Mouse (Mus musculus) gastrocnemius, adult 8-10 months (tissue): Measurements from ENCODE around the gene Ftl1. TPM values are rescaled to one million over a fixed set of nuclear protein-coding genes. Genes with fewer than 3 reads are reported as not detected.

Experiments used
- DNase-seq, 2 experiments: peaks; one replicate each; pipeline ENCODE4 v3.0.0; 2022; ENCODE audit warnings: low spot score in 2 of 2
- total RNA-seq, 4 experiments: library from RNA; stranded (reverse); gene quantifications; 2 replicates each; pipeline ENCODE4 v1.2.4; 2022

Ftl1 gene
- total RNA-seq, 4 experiments from 2014 or later, result 83.2 to 132 (median 121) TPM

- DNase-seq, result no peak
These were observed 4.7 kb downstream of the Ftl1 start for GRCm38 (mm10) chr7:45454971-45455370.

GRCm38 (mm10) chr7:45451344-45451982 lies 8.2 kb downstream of the Ftl1 start:
- peak; percentile 73 to 74 for DNase-seq

GRCm38 (mm10) chr7:45449974-45450373 lies 9.7 kb downstream of the Ftl1 start:
- DNase-seq, result no peak

- DNase-seq, result peak in 1 of 2 experiments; percentile 22
These were observed 12.2 kb downstream of the Ftl1 start for GRCm38 (mm10) chr7:45447325-45447990.

- no peak for DNase-seq
These were observed 13.1 kb downstream of the Ftl1 start for GRCm38 (mm10) chr7:45446589-45446988.

GRCm38 (mm10) chr7:45443526-45444420 lies 15.9 kb downstream of the Ftl1 start:
- DNase-seq, result peak in 1 of 2 experiments; percentile 37

GRCm38 (mm10) chr7:45437521-45438276 lies 22.0 kb downstream of the Ftl1 start, which contains the start of gene Ruvbl2:
Gene Ruvbl2, minus strand, starts transcription at chr7:45438096.
- DNase-seq, result peak; percentile 66 to 81

- DNase-seq, result no peak
These were observed 22.6 kb downstream of the Ftl1 start for GRCm38 (mm10) chr7:45437046-45437445.

GRCm38 (mm10) chr7:45436444-45436843 lies 23.2 kb downstream of the Ftl1 start:
- no peak for DNase-seq

- DNase-seq, result peak in 1 of 2 experiments; percentile 55
These were observed 24.6 kb downstream of the Ftl1 start for GRCm38 (mm10) chr7:45435038-45435437.

GRCm38 (mm10) chr7:45434203-45435015 lies 25.3 kb downstream of the Ftl1 start, which contains the start of gene Gys1:
Gene Gys1, plus strand, starts transcription at chr7:45434844.
- peak; percentile 100 for DNase-seq

- DNase-seq, result no peak
These were observed 25.9 kb downstream of the Ftl1 start for GRCm38 (mm10) chr7:45433835-45434202.

- peak in 1 of 2 experiments; percentile 69 for DNase-seq
These were observed 33.1 kb downstream of the Ftl1 start for GRCm38 (mm10) chr7:45426556-45426955.

- DNase-seq, result no peak
These were observed 38.5 kb downstream of the Ftl1 start for GRCm38 (mm10) chr7:45421194-45421593.

- DNase-seq, result no peak
These were observed 39.1 kb downstream of the Ftl1 start, which contains the start of gene Lhb for GRCm38 (mm10) chr7:45420615-45420919. Gene Lhb, plus strand, starts transcription at chr7:45420820.

- no peak for DNase-seq
These were observed 39.6 kb downstream of the Ftl1 start for GRCm38 (mm10) chr7:45419859-45420614.

- DNase-seq, result no peak
These were observed 41.7 kb downstream of the Ftl1 start for GRCm38 (mm10) chr7:45417962-45418492.

- DNase-seq, result no peak
These were observed 44.0 kb downstream of the Ftl1 start for GRCm38 (mm10) chr7:45415636-45416035.

GRCm38 (mm10) chr7:45414740-45415224 lies 44.9 kb downstream of the Ftl1 start:
- no peak for DNase-seq
